Mouse (Mus musculus): ENCODE results near the gene Ubtd1. TPM values are rescaled to one million over a fixed set of nuclear protein-coding genes. Genes with fewer than 3 reads are reported as not detected.
A peak's percentile ranks its signal among the peaks of the same experiment; 100 is the strongest.

The Ubtd1 gene
- total and polyA plus RNA-seq, 3 experiments, result 3.4 to 5.8 (median 3.6) TPM

DNA sequence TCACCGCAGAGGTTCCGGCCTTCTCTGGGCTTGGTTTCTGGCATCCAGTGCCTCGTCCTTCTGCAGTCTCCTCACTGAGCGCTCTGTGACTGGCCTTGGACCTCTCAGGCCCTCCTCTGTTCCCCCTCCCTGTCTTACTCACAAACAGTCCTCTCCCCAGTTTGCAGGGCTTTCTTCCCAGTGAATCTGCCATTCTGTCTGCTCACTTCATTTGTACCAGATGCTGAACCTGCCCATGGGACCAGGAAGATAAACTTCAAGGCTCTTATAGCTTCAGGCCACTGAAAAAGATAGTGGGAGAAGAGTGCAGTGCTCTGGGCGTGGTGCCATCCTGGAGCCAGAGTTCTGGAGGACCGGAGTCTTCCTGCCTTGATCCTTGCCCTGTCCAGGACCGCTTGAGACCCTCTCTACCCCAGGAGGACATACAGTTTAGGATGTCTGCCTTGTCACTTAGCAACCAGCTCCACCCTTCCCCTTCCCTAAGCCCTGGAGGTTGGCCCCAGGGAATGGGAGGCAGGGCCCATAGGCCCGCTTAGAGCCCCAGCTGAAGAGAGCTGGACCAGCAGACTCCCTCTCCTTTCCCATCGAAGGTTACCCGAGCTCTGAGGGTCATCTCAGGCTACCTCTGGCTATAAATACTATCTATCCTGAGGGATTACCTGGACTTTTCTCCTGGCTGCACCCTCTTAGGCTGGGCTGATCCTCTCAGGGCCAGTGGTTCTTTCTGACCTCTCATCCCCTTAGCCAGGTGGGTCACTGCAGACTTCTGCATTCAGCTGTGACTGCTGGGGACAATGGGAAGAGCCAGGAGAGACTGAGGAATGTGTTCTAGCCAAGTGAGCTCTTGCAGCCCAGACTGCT is 40.3 kb downstream of the Ubtd1 start:
- in situ Hi-C loops (cut with MboI; ENCODE audit: low pct_ligation_motif_present, low pct_unique_long_range_greater_than_20kb, low sequenced_read_pairs), result no loop called here
- no peaks in the 10 kb centered on the region for H3K27me3 ChIP-seq (replicated peaks)
- H3K27ac ChIP-seq (ENCODE audit: insufficient read depth, low read depth), result no peak overlapping the region
- H3K9ac ChIP-seq (ENCODE audit: insufficient read depth, low read depth), result no peak overlapping the region
- TF ChIP-seq MEF2A (IDR thresholded peaks at IDR 0.05; ENCODE audit: borderline replicate concordance, low read depth, low read length), result no peak
- peaks cover 0 to 7% of the 10 kb centered on the region in 2 experiments for H3K36me3 ChIP-seq (replicated peaks in 1 of 2; ENCODE audit: control insufficient read depth in 1 of 2, insufficient read depth in 1 of 2, low read length in 1 of 2)
- no peak for DNase-seq (ENCODE audit: extremely low read depth)
- no peaks in the 10 kb centered on the region for H3K79me2 ChIP-seq (replicated peaks; ENCODE audit: control insufficient read depth, extremely low read depth, insufficient read depth, poor library complexity, severe bottlenecking)
- no peak overlapping the region for H3K4me2 ChIP-seq (ENCODE audit: insufficient read depth, low read depth, poor library complexity, severe bottlenecking)
- H3K4me1 ChIP-seq (ENCODE audit: control insufficient read depth in 1 of 2, insufficient read depth in 2 of 2), result peaks cover 31 to 62% of the 10 kb centered on the region in 2 experiments
- H3K9me3 ChIP-seq (replicated peaks; ENCODE audit: low read length), result no peaks in the 10 kb centered on the region
- dilution Hi-C loops (cut with MboI; ENCODE audit: extremely low pct_ligation_motif_present, extremely low pct_unique_long_range_greater_than_20kb, low sequenced_read_pairs), result no loop called here
- no peak overlapping the region for H3K4me3 ChIP-seq (replicated peaks in 1 of 3; ENCODE audit: low read depth in 2 of 3, low read length in 2 of 3, poor library complexity in 1 of 3)

GRCm38 (mm10) chr19:42022542-42022848 is 40.9 kb downstream of the Ubtd1 start:
- H3K4me2 ChIP-seq (ENCODE audit: insufficient read depth, low read depth, poor library complexity, severe bottlenecking), result no peak overlapping the region
- H3K9me3 ChIP-seq (replicated peaks; ENCODE audit: low read length), result no peaks in the 10 kb centered on the region
- in situ Hi-C loops (cut with MboI; ENCODE audit: low pct_ligation_motif_present, low pct_unique_long_range_greater_than_20kb, low sequenced_read_pairs), result no loop called here
- no peaks in the 10 kb centered on the region for H3K79me2 ChIP-seq (replicated peaks; ENCODE audit: control insufficient read depth, extremely low read depth, insufficient read depth, poor library complexity, severe bottlenecking)
- H3K27me3 ChIP-seq (replicated peaks), result no peaks in the 10 kb centered on the region
- H3K27ac ChIP-seq (ENCODE audit: insufficient read depth, low read depth), result no peak overlapping the region
- peaks cover 31 to 57% of the 10 kb centered on the region in 2 experiments for H3K4me1 ChIP-seq (ENCODE audit: control insufficient read depth in 1 of 2, insufficient read depth in 2 of 2)
- H3K4me3 ChIP-seq (replicated peaks in 1 of 3; ENCODE audit: low read depth in 2 of 3, low read length in 2 of 3, poor library complexity in 1 of 3), result no peak overlapping the region
- DNase-seq (ENCODE audit: extremely low read depth), result no peak
- TF ChIP-seq MAX (IDR thresholded peaks at IDR 0.05; ENCODE audit: low read length) (no peak), IRF4 (IDR thresholded peaks at IDR 0.05; ENCODE audit: low read depth, low read length) (no peak), POLR2AphosphoS2 (IDR thresholded peaks at IDR 0.05; ENCODE audit: low read depth, low read length) (no peak), MYC (IDR thresholded peaks at IDR 0.05; ENCODE audit: low read depth, low read length) (no peak)
- H3K9ac ChIP-seq (ENCODE audit: insufficient read depth, low read depth), result no peak overlapping the region
- dilution Hi-C loops (cut with MboI; ENCODE audit: extremely low pct_ligation_motif_present, extremely low pct_unique_long_range_greater_than_20kb, low sequenced_read_pairs), result no loop called here
- H3K36me3 ChIP-seq (replicated peaks in 1 of 2; ENCODE audit: control insufficient read depth in 1 of 2, insufficient read depth in 1 of 2, low read length in 1 of 2), result peaks cover 0 to 7% of the 10 kb centered on the region in 2 experiments

DNA sequence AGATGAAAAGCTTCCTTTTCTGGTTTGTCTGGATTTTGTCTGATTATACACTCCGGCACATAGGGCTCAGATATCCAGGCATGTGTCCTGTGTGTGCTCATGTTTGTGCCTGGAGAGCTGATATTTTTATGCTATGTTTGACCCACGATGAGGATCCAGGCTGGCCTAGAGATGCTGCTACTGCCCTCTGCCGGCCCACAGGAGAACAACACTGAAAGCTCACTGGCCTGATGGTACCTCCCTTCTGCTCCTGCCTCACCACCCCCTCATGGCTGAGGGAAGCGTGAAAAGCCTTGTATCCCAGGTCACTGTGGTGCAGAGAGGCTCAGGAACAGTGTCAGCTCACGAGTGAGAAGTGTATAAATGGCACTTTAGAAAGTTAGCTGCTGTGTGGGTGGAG is 44.6 kb downstream of the Ubtd1 start:
- no peak overlapping the region for H3K27ac ChIP-seq (ENCODE audit: insufficient read depth, low read depth)
- no peak overlapping the region for H3K4me3 ChIP-seq (replicated peaks in 1 of 3; ENCODE audit: low read depth in 2 of 3, low read length in 2 of 3, poor library complexity in 1 of 3)
- H3K9me3 ChIP-seq (replicated peaks; ENCODE audit: low read length), result no peaks in the 10 kb centered on the region
- DNase-seq (ENCODE audit: extremely low read depth), result peak; percentile 72
- dilution Hi-C loops (cut with MboI; ENCODE audit: extremely low pct_ligation_motif_present, extremely low pct_unique_long_range_greater_than_20kb, low sequenced_read_pairs), result no loop called here
- H3K9ac ChIP-seq (ENCODE audit: insufficient read depth, low read depth), result no peak overlapping the region
- in situ Hi-C loops (cut with MboI; ENCODE audit: low pct_ligation_motif_present, low pct_unique_long_range_greater_than_20kb, low sequenced_read_pairs), result loop anchor here (5.0 kb wide), 1 partner anchor 39 kb away; no protein-coding TSS in a partner anchor
- no peaks in the 10 kb centered on the region for H3K79me2 ChIP-seq (replicated peaks; ENCODE audit: control insufficient read depth, extremely low read depth, insufficient read depth, poor library complexity, severe bottlenecking)
- TF ChIP-seq ELF1 (IDR thresholded peaks at IDR 0.05; ENCODE audit: low read depth, low read length) (no peak), SIN3A (IDR thresholded peaks at IDR 0.05; ENCODE audit: low read length) (0 out of 2 replicates have a peak, but pooled peaks have one; percentile 33), CHD2 (IDR thresholded peaks at IDR 0.05; ENCODE audit: low read length) (no peak), IRF4 (IDR thresholded peaks at IDR 0.05; ENCODE audit: low read depth, low read length) (no peak), POLR2A (IDR thresholded peaks at IDR 0.05; ENCODE audit: low read depth, low read length) (no peak), CTCF (conservative IDR thresholded peaks at IDR 0.05 in 1 of 2, IDR thresholded peaks at IDR 0.05 in 1 of 2; ENCODE audit: low read depth in 2 of 2, low read length in 2 of 2) (peak; percentile 87 to 90), ZC3H11A (IDR thresholded peaks at IDR 0.05; ENCODE audit: low read depth, low read length) (peak; percentile 44; the same call in 1 of the 2 replicates), ZKSCAN1 (IDR thresholded peaks at IDR 0.05; ENCODE audit: borderline replicate concordance, low read depth, low read length) (no peak), POLR2AphosphoS2 (IDR thresholded peaks at IDR 0.05; ENCODE audit: low read depth, low read length) (no peak), MYC (IDR thresholded peaks at IDR 0.05; ENCODE audit: low read depth, low read length) (0 out of 2 replicates have a peak, but pooled peaks have one; percentile 37), NRF1 (IDR thresholded peaks at IDR 0.05; ENCODE audit: low read depth, low read length) (no peak), RAD21 (IDR thresholded peaks at IDR 0.05; ENCODE audit: low read depth, low read length) (peak; percentile 89), UBTF (IDR thresholded peaks at IDR 0.05; ENCODE audit: low read depth, low read length) (no peak), USF1 (IDR thresholded peaks at IDR 0.05; ENCODE audit: low read depth, low read length) (no peak), BHLHE40 (IDR thresholded peaks at IDR 0.05; ENCODE audit: low read depth, low read length) (no peak; the same call in 1 of the 2 replicates), JUN (IDR thresholded peaks at IDR 0.05; ENCODE audit: insufficient read depth, low read depth, low read length) (no peak), USF2 (conservative IDR thresholded peaks at IDR 0.05; ENCODE audit: low read depth, low read length) (no peak), RCOR1 (conservative IDR thresholded peaks at IDR 0.05; ENCODE audit: low read depth, low read length) (no peak), MAFK (IDR thresholded peaks at IDR 0.05; ENCODE audit: insufficient replicate concordance, low read length) (no peak), MEF2A (IDR thresholded peaks at IDR 0.05; ENCODE audit: borderline replicate concordance, low read depth, low read length) (no peak), CHD1 (IDR thresholded peaks at IDR 0.05; ENCODE audit: low read depth, low read length) (no peak), SMC3 (IDR thresholded peaks at IDR 0.05; ENCODE audit: low read depth, low read length) (peak; percentile 92)
- peaks cover 12 to 23% of the 10 kb centered on the region in 2 experiments for H3K4me1 ChIP-seq (ENCODE audit: control insufficient read depth in 1 of 2, insufficient read depth in 2 of 2)
- peaks cover 0 to 9% of the 10 kb centered on the region in 2 experiments for H3K36me3 ChIP-seq (replicated peaks in 1 of 2; ENCODE audit: control insufficient read depth in 1 of 2, insufficient read depth in 1 of 2, low read length in 1 of 2)
- H3K27me3 ChIP-seq (replicated peaks), result no peaks in the 10 kb centered on the region
- no peak overlapping the region for H3K4me2 ChIP-seq (ENCODE audit: insufficient read depth, low read depth, poor library complexity, severe bottlenecking)

All from CH12.LX (cell line).